Mouse (Mus musculus): ENCODE measurements around the gene Oosp2.

DNA sequence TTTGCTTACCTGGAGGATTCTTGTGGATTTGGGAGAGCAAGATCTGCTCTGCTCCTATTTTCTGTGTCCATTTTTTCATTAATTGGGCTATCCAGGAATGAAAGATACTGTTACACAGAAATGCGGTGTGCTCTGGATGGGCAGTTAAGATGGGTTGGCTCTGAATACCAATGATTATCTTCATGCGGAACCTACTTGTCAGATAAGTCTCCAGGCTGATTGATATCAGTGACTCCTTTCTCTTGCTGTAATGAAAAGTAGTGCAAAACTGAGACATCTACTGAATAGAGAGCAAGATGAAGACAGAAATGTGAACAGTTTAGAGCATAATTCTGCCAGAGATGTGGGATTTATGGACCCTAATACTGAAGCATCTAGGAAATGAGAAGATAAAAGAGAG is 36.8 kb downstream of the Oosp2 start, which contains the start of gene Ms4a2:
- no peak for TF ChIP-seq ZC3H11A (IDR thresholded peaks at IDR 0.05; ENCODE audit: borderline replicate concordance, low read depth, low read length)
- no peak for TF ChIP-seq HCFC1 (IDR thresholded peaks at IDR 0.05; ENCODE audit: borderline replicate concordance, insufficient read depth, low read length)
- TF ChIP-seq ZNF384 (IDR thresholded peaks at IDR 0.05; ENCODE audit: low read depth, low read length), result no peak
- no peak for TF ChIP-seq CHD2 (IDR thresholded peaks at IDR 0.05; ENCODE audit: low read depth, low read length)
- no peak for TF ChIP-seq MAFK (IDR thresholded peaks at IDR 0.05; ENCODE audit: insufficient read depth, low read depth, low read length)

All from ES-E14 (cell line).